In genomic region chr17:88065801-88066646, GRCm38 (mm10) we compare ENCODE assay signal across 8 mouse cellular contexts. TPM values are rescaled to one million over a fixed set of nuclear protein-coding genes. Genes with fewer than 3 reads are reported as not detected.
DNase-seq lines count a peak whose midpoint lies in the region; ATAC-seq lines count a peak whose summit lies in the region.

No protein-coding gene starts in this region.

- H3K9ac ChIP-seq in hindbrain, embryonic 16.5 days (ENCODE audit: low read depth, low read length) = peak overlapping the region; percentile 99

- H3K4me1 ChIP-seq in hindbrain, embryonic 16.5 days (ENCODE audit: control insufficient read depth, insufficient read depth, low read depth, low read length) = peaks cover 11% of the 10 kb centered on the region

- no peaks in the 10 kb centered on the region for H3K36me3 ChIP-seq in hindbrain, embryonic 16.5 days (ENCODE audit: control insufficient read depth, insufficient read depth, low read length)
- no peaks in the 10 kb centered on the region for H3K36me3 ChIP-seq in macrophage (ENCODE audit: inconsistent target)

- no peaks in the 10 kb centered on the region for H3K27me3 ChIP-seq in hindbrain, embryonic 16.5 days (replicated peaks; ENCODE audit: control insufficient read depth, insufficient read depth, low read length)

- ATAC-seq in hindbrain, embryonic 16.5 days = peak; percentile 97

- WGBS in hindbrain, embryonic 16.5 days = under 1% methylated on average over 38 of the region's 57 CpGs
- under 1% methylated on average over 32 of the region's 57 CpGs for WGBS in macrophage (ENCODE audit: missing documents)

- peak; percentile 90 for DNase-seq in WW6 (ENCODE audit: low read depth, low spot score)
- DNase-seq in cerebellum, postnatal 4 days (ENCODE audit: low spot score in 2 of 2) = peak; percentile 65 to 83
- DNase-seq in gastrocnemius, adult 18-20 months (ENCODE audit: low spot score) = peak; percentile 92
- DNase-seq in left cerebral cortex, adult 18-20 months (ENCODE audit: low spot score in 2 of 2) = peak; percentile 84 to 86
- peak; percentile 94 for DNase-seq in right cerebral cortex, adult 18-20 months
- peak; percentile 62 for DNase-seq in urinary bladder, postnatal 10 days (ENCODE audit: low spot score)

- H3K79me2 ChIP-seq in macrophage (ENCODE audit: inconsistent target) = peaks cover 39% of the 10 kb centered on the region

- H3K4me2 ChIP-seq in hindbrain, embryonic 16.5 days (ENCODE audit: low read length) = peak overlapping the region; percentile 58

- H3K9me3 ChIP-seq in hindbrain, embryonic 16.5 days (ENCODE audit: control insufficient read depth, low read length) = no peaks in the 10 kb centered on the region

- H3K27ac ChIP-seq in hindbrain, embryonic 16.5 days (ENCODE audit: low read depth, low read length) = peak overlapping the region; percentile 100
- peak overlapping the region; percentile 76 for H3K27ac ChIP-seq in macrophage

- peak overlapping the region; percentile 96 for H3K4me3 ChIP-seq in hindbrain, embryonic 16.5 days (ENCODE audit: low read length)
- peak overlapping the region; percentile 58 for H3K4me3 ChIP-seq in macrophage (ENCODE audit: inconsistent target)

RNA-seq across cellular contexts. Expression of gene Fbxo11, which starts 0.9 kb away (rescaled TPM):
- 10 to 100 TPM; 32.9 to 39.2 TPM for total RNA-seq in gastrocnemius, adult 18-20 months (2021)
- polyA plus RNA-seq in hindbrain, embryonic 16.5 days (2015; fragmentation: Nextera tagmentation; extraction: Ambion mirVana) = 21.3 and 23.7 TPM in 2 replicates
- total RNA-seq in left cerebral cortex, adult 18-20 months (2021) = 100 to 1,000 TPM; 112 to 118 TPM
- 100 to 1,000 TPM in 15 of 26 experiments, 10 to 100 TPM in 11; 77.0 to 273 (median 106) TPM for total RNA-seq in macrophage (2018; cell fraction: chromatin; rRNA removed)
- 100 to 1,000 TPM in 1 of 26 experiments, 10 to 100 TPM in 25; 30.7 to 101 (median 49.0) TPM for total RNA-seq in macrophage (2018; cell fraction: cytosol; rRNA removed)
- 100 to 1,000 TPM in 8 of 26 experiments, 10 to 100 TPM in 18; 54.4 to 210 (median 80.3) TPM for total RNA-seq in macrophage (2018; cell fraction: nucleus; rRNA removed)
- 33.3 to 64.4 TPM (median 36.2 TPM) in 3 replicates for polyA plus RNA-seq in macrophage (2018)

Comparison
In these comparisons a context has a peak if more than half of its experiments do, and no peak if none do; other contexts are left out.
1. Peak in every context shown above with its lines: DNase-seq, ATAC-seq, H3K4me3 ChIP-seq and H3K27ac ChIP-seq.